Mouse (Mus musculus): ENCODE data around the gene Atxn7l2.
"Not testable (repeated sequence)": the region's sequence is repeated elsewhere in the genome, so short reads cannot be mapped to it uniquely, and the experiment has no call there.

Atxn7l2 gene

DNA sequence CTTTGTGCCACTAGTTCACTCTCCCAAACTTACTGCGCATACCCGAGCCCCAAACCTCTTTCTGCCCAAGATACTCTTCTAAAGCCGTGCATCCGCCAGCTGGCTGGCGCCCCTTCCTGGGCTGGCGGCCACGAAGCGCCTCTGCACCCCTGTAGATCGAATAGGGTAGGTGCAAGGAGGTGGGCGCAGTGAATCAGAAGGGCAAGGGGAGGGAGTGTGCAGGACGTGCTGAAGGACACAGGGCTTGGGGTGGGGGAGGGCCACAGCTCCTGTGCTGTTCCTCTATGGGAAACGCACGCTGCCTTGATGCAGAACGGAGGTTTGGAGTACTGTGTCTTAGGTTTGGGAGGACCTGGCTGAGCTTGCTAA lies at the start of gene Atxn7l2:
TSS of gene Atxn7l2 (minus strand) at position 164 of the 369 bp plus-strand sequence.
- DNase-seq (ENCODE audit: low read depth in 1 of 2, low spot score in 2 of 2): no peak

DNA sequence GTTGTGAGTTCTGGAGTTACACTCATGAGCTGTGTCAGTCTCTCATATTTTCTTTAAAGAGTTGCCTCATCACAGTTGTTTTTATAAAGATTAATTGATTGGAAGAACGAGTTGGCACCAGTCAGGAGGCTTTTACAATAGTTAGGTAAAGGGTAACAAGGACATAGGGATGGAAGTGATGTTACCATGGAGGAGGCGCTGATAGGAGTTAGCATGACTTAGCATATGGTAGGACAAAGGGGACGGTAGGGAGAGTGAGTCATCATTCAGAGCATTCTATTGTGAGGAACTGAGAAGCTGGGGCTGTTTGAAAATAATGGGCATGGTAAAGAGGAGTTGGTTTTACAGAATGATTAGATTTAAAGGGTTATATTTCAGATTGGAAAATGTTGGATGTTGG lies 48.6 kb upstream of the Atxn7l2 start:
- no peak for DNase-seq (ENCODE audit: low read depth in 1 of 2, low spot score in 2 of 2)

DNA sequence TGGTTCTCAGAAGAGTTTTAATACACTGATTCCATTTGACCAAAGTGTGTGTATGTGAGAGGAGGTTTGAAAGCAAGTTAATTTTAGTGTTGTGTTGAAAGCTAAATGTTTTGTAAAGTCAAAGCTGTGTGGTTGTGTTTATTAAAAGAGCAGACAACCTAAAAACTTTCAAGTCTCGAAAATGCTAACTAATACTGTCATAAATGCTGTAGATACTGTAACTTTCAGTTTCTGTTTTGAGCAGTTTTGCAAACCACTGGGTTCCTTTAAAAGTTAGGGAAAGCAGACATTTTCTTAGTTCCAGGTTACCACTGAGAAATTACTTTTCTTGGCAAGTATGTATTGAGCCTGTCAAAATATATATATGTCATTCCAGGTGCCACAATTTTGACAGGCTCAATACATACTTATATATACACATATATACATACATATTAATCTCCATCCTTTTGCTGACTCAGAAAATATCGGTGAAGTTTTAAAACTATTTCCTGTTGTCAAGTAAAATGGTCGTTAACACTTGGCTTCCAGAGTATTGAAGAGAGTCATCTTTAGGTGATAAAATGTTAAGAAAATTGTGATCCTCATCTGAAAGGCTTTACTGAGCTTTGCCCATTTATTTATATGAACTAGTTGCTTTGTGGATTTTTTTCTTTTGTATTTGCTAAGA lies 47.2 kb upstream of the Atxn7l2 start:
- no peak for DNase-seq (ENCODE audit: low read depth in 1 of 2, low spot score in 2 of 2)

DNA sequence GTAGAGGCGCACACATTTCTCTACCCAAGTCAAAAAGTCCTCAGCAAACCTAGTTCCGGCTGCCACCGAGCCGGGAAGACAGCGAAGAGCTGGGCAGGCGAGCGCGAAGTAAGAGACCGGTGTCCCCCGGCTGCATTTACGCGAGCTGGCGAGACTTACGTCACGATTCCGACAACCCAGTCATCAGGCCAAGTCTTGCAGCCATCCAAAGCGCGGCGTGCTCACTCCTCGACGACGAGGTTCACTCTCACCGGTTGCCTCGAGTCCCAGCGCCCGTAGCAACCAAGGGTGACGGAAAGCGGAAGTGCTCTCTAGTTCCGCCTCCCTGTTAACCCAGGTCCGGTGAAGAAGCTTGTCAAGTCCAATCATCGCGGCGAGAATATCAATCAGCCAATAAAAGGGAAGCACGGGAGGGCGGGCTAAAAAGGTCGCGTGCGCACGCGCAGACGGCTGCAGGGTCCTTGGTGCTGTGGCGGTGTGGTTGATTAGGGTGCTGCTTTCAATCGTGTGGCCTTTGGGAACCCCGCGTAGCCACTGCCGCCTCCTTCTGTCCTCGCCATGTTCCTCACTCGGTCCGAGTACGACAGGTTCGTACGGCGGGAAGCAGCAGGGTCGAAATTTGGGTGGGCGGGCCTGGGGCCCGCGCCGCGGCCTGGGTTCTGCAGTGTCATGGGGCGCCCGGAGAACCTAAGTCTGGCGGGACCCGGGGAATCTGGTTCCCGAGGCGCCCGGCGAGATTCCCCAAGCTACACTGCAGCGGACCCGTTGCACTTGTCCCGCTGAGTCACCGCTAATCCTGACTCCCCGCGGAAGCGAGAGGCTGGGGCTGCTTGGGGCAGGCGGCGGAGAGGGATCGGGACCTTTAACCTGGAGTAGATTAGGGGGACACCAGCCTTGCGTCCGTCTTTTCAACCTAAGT lies 46.2 kb upstream of the Atxn7l2 start, which contains the start of gene Psma5:
TSS of gene Psma5 (plus strand) at position 208 of the 919 bp plus-strand sequence.
- DNase-seq (ENCODE audit: low read depth in 1 of 2, low spot score in 2 of 2): peak; percentile 86 to 97

DNA sequence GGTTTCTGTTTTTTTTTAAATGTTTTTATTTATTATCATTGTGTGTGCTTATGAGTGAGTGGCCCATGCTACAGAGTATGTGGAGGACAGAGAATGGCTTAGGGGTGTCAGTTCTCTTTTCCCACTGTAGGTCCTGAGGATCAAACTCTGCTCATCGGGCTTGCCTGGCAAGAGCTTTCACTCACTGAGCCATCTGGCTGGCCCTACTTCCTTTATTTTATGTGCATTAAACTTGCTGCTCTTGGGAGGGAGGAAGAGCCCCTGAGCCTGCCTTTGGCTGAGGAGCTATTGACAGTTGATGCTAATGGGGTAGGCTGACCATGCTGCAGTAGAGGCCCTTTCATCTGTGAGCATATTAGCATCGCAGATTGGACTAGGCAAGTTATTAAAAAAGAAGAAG lies 36.1 kb upstream of the Atxn7l2 start:
- DNase-seq (ENCODE audit: low read depth in 1 of 2, low spot score in 2 of 2): no peak

DNA sequence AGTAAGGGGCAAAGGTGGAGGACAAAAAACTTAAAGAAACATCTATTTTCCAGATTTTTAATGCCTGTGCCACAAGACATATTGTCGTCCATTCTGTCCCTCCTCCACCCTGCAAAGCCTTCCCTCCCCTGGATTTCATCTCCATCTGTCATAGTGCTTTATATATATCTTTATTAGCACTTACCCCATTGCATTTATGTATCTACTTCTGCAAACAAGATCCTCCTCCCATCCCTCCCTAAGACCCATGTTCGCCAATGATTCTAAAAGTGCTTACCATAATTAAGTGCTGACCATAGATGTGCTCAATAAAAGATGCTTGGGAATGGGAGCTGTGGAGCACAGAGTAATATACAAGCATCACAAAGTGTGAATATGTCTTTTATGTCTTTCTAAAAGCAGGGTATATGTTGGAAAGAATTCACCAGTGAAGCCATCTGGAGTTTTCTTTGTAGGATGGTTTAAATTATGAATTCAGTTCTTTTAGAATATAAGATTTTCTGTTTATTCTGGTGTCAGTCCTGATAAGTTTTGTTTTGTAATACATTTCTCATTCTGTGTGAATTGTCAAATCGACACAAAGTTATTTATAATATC lies 30.6 kb upstream of the Atxn7l2 start:
- no peak for DNase-seq (ENCODE audit: low read depth in 1 of 2, low spot score in 2 of 2)

DNA sequence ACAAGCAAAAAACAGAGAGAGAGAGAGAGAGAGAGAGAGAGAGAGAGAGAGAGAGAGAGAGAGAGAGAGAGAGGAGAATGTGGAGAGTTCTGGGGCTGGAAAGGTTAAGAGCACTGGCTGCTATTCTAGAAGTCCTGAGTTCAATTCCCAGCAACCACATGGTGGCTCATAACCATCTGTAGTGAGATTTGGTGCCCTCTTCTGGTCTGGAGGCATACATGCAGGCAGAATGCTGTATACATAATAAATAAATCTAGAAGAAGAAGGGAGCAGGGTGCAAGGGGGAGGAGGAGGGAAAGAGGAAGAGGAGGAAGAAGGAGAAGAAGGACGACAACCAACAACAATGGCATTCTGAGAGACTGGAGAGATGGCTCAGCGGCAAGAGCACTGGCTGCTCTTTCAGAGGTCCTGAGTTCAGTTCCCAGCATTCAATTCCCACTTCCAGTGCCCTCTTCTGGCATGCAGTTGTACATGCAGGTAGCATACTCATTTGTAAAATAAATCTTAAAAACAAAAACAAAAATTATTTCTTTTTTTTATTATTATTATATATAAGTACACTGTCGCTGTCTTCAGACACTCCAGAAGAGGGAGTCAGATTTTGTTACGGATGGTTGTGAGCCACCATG lies 26.9 kb upstream of the Atxn7l2 start:
- not testable (repeated sequence) for DNase-seq (ENCODE audit: low read depth in 1 of 2, low spot score in 2 of 2)

DNA sequence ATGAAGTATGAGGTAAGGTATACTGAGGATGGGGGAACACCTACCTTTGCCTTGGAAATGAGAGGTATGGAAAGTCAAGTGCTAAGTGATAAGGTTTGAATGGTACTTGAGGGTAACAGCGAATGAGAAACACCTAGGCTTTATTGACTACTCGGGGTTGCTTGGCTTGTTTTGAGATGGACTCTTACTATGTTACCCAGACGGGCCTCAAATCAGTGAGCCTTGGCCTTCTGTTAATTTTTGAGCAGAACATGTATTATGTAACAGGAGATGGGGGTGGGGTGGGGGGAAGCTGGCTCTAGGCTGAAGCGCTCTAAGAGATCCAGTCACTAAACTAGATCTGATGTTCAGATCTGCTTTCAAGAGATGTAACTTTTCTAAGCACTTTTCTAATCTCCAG lies 20.9 kb upstream of the Atxn7l2 start:
- DNase-seq (ENCODE audit: low read depth in 1 of 2, low spot score in 2 of 2): no peak

DNA sequence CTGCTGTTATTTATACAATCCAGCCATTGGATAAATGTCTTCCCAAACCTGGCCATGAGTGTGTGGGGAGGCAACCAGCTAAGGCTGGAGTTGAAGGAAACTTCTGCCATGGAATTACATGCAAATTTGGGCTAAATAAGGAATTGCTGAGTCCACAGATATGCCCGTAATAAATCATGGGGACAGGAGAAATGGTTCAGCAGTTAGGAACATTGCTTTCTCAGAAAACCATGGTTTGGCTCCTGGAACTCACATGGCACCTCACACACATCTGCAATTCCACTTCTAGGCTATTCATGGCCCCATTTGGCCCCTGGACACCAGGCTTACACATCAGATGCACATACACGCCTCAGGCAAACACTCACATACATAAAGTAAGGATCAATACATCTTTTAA lies 16.8 kb upstream of the Atxn7l2 start:
- no peak for DNase-seq (ENCODE audit: low read depth in 1 of 2, low spot score in 2 of 2)

DNA sequence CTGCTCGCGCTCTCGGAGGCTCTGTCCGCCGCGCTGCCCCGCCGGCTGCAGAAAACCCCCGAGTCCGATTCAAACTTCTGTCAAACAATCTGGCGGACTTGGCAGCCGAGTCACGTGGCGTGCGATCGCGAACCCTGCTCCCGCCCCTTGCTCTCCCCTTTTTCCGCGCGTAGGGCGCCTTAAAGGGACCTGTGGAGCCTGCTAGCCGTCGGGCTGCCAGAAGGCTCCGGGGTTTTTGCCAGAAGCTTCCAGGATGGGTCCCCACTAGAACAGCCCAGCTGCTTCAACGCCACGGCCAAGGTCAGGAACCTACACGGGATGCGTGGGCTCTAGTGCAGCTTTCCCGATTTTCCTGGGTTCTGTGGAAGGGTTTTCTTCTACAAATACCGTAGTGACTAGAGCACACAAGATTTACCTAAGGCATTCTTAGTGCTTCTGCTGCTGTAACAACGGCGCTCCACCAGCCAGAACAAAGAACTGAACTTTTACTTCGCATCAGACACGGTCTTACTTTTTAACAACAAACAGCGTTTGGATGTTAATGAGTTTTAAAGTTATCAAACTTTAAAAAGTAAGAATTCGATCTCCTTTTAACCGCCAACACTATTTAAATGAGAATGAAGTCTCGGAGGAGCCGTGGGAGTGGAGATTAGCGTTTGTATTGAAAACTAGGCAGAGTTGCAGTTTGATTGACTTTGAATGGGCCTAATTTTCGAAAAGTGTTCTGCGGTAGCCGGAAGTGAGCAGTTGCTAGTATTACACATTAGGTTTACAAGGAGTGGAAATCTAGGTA lies 16.0 kb upstream of the Atxn7l2 start, which contains the start of gene Sypl2:
TSS of gene Sypl2 (minus strand) at position 91 of the 793 bp plus-strand sequence.
- DNase-seq (ENCODE audit: low read depth in 1 of 2, low spot score in 2 of 2): no peak

DNA sequence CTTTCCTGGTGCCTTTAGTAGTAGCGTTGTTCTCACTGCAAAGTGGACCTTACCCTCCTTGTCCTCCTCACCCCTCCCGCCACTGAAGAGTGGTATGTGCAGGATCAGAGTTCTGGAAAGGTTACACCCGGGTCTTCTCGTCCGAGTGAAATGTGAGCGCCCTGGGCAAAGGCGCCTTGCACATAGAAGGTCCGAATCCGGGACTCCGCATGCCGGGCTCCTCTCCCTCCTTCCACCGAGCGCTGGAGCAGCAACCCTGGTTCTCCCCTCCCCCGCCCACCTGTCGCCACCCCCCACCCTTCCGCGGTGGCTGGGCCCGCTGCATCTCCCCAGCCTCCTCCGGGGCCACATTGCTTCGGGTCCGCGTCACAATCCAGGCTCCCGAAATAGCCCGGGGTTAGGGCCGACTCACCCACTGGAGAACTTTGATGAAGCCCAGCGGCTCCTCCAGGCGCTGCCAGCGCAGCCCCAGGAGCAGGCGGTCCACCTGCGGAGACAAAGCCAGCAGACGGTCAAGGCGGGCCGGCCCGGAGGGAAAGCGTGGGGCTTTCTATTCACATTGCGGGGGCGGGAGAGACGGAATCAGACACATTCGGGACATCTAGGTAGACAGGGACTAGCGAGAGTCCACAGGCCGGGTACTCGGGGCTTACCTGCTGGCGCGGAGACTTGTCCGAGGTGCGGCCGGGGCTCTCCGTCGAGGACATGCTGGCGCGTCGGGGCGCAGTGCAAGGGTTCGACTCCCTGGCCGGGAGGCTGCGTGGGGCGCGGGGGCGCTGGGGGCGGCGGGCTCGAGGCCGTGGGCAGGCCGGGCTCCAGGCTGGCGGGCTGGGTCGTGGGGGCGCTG lies 15.2 kb upstream of the Atxn7l2 start:
- DNase-seq (ENCODE audit: low read depth in 1 of 2, low spot score in 2 of 2): no peak

DNA sequence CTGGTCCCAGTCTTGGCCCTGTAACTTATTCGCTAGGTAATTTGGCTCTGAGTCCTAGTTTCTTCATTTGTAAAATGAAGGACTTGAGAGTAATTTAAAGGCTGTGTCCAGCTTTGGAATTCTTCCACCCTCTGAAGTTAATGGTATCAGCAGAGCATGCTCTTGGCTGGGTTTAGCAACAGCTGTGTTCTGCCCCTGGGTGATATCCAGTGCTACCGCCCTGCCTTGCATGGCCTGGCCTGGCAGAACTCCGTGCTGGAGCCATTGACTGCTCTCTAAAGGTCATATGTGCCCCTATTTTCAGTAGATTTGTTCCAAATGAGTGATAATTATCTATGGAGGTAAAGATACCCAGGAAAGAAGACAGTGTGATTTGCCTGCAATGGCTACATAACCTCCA lies 9.9 kb upstream of the Atxn7l2 start:
- DNase-seq (ENCODE audit: low read depth in 1 of 2, low spot score in 2 of 2): no peak

DNA sequence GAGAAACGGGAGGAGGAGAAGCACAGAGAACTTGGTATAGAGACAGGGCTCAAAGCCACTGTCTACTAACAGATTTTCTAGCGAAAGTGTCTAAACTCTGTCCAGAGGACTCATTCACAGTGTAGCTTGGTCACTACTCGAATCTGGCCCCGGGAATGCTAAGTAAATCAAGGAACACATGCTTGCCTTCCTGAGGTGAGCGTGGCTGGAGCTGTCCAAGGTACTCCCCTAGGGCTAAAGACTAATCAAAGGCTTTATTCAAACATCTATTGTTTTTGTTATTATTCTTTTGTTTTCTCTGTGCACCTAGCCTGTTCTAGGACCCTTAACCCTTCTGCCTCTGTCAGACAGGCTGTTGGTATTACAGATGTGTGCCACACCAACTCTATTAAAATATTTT lies 4.0 kb upstream of the Atxn7l2 start:
- DNase-seq (ENCODE audit: low read depth in 1 of 2, low spot score in 2 of 2): no peak

DNA sequence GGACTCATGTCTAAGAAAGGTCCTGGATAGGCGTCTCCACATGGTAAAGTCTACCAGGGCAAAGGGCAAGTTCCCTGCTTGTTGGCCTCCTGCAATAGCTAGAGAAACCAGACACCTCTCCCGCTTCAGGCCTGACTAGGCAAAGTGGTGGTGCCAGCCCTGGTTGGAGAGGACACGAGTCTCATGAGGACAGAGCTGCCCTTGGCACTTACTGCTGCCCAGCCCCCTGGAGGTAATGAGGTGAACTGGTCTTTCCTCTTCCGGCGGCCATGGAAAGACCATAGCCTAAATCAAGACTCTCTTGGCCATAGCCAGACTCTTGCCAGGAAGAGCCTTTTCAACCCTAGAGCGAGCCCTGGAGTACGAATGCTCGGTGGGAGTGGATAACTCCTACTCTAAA lies 1.7 kb upstream of the Atxn7l2 start:
- DNase-seq (ENCODE audit: low read depth in 1 of 2, low spot score in 2 of 2): no peak

DNA sequence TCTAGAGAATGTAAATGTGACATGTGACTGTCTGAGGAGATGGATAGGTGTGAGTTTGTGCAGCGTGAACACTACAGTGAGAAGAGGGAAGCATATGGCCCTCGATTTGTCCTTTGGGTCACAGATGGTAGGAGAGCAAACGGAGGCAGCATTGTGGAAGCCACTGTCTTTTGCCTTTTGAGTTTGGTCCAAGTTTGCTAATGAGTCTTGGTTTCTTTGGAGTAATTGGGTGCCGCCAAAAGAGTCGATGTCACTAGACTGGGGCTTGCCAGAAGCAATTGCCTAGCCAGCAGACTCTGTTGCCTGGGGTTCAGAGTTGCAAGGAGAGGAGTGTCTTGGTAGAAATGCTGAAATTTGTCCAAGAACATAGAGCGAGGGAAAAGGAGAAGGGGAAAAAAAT lies 1.1 kb upstream of the Atxn7l2 start:
- no peak for DNase-seq (ENCODE audit: low read depth in 1 of 2, low spot score in 2 of 2)

DNA sequence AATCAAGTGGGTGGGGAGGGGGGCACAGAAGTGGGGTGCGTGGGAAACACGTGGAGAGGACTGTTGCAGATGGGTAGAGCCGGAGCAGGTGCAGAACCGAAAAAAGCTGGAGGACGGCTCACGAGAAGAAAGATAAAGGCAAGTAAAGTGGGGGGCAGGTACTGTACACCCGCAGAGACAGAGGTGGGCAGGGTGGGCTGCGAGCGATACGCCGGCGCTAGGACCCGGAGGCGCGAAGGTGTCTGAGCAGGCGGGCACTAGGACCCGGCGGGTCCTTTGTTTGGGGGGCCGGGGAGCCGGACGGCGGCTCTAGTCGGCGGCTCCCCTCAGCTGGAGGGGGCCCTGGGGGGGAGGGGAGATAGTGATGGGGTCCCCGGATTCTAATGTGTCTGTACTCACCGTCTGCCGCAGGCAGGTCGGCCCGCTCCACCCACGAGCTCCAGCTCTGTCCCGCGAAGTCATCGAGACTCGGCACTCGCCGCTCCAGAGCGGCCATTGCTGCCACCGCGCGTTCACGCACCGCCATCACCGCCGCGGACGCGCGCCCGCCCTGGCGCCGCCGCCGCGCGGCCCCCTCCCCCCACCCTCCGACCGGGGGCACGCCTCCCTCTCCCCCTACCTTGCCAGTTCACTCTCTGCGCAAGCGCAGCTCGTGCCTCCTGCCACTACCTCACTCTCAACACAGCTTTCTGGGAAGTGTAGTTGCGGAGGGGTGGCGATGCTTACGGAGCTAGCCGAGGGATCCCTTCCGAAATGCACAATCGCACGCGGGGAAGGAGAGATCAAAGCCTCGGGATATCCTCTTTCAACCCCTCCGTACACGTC lies 576 bp downstream of the Atxn7l2 start:
- peak; percentile 42 to 75 for DNase-seq (ENCODE audit: low read depth in 1 of 2, low spot score in 2 of 2)

DNA sequence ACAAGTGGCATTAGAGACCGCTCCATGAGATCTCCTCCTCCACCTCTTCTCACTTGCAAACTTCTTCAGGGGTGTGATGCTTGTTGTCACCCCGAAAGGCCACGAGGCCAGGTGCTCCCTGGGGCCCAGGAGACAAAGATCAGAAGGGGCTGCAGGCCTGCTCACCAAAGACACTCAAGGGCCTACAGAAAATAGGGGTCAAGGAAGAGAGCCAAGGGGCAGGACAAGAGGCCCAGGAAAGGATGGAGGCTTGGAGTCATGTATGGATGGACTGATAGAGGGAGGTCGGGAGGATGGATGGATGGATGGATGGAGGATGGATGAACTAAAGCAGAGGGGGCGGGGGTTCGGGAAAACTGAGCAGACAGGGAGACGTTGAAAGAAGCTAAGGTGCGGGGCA lies 1.2 kb downstream of the Atxn7l2 start:
- no peak for DNase-seq (ENCODE audit: low read depth in 1 of 2, low spot score in 2 of 2)

DNA sequence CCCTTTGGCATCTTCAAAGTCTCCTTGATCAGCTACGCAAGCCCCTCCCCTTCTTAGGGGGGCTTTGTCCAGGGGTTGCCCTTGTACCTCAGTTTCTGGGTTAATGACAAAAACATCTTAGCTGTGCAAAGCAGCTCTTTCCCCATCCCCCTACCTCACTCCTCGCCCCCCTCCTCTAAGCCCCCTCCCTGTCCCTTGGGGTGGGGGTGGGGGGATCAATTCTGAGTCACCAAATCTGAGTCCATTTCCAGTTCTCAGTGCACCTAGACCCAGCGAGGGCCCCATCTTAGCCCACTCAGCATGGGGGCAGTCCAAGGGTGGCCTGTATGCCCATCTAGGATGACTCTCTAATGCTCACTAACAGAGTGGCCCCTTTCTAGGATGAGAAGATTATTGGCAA lies 1.7 kb downstream of the Atxn7l2 start:
- no peak for DNase-seq (ENCODE audit: low read depth in 1 of 2, low spot score in 2 of 2)
